Mouse (Mus musculus) midbrain, embryonic 12.5 days (tissue): Measurements from ENCODE around the gene Podxl2. TPM values are rescaled to one million over a fixed set of nuclear protein-coding genes. Genes with fewer than 3 reads are reported as not detected.

Experiments
- ATAC-seq: fragments of 200-750 bp; cut with Nextera tagmentation; 2 replicates; pipeline ENCODE4 v1.8.0; 2017; ENCODE audit warnings: low read depth, moderate TSS enrichment, moderate library complexity; ENCODE audit not compliant: low FRiP score
- H3K27ac ChIP-seq: fragments of 300-500 bp; sonication (generic); replicated peaks from 2 replicates; pipeline ENCODE4 v1.5.1; 2016; ENCODE audit warnings: mild to moderate bottlenecking
- H3K27me3 ChIP-seq: fragments of 300-500 bp; sonication (generic); 2 replicates; pipeline ENCODE4 v1.6.1; 2016; ENCODE audit warnings: mild to moderate bottlenecking
- H3K36me3 ChIP-seq: fragments of 300-500 bp; sonication (generic); 2 replicates; pipeline ENCODE4 v1.6.1; 2016
- H3K4me1 ChIP-seq: fragments of 300-500 bp; sonication (generic); 2 replicates; pipeline ENCODE4 v1.6.1; 2016
- H3K4me2 ChIP-seq: fragments of 300-500 bp; sonication (generic); replicated peaks from 2 replicates; pipeline ENCODE4 v1.6.1; 2016; ENCODE audit warnings: mild to moderate bottlenecking, moderate library complexity
- H3K4me3 ChIP-seq: fragments of 300-500 bp; sonication (generic); 2 replicates; pipeline ENCODE4 v1.5.1; 2016; ENCODE audit warnings: mild to moderate bottlenecking
- H3K9ac ChIP-seq: fragments of 300-500 bp; sonication (generic); replicated peaks from 2 replicates; pipeline ENCODE4 v1.6.1; 2016; ENCODE audit warnings: mild to moderate bottlenecking, moderate library complexity
- H3K9me3 ChIP-seq: fragments of 300-500 bp; sonication (generic); 2 replicates; pipeline ENCODE4 v1.6.1; 2016; ENCODE audit warnings: mild to moderate bottlenecking
- WGBS: fragments of 180-500 bp; shearing (Covaris S2); methylation state at CpG from one replicate; pipeline ENCODE4 v1.1.7; 2016; 5-methylcytosine and 5-hydroxymethylcytosine counted together
- polyA plus RNA-seq: library from polyadenylated mRNA; unstranded; fragments of >200 nt; fragmentation: Nextera tagmentation; extraction: Ambion mirVana; gene quantifications from 2 replicates; pipeline ENCODE4 v1.2.1, GENCODE M21; 2016

Podxl2 gene
- polyA plus RNA-seq, 1 experiment from 2014 or later: 305 TPM

GRCm38 (mm10) chr6:88865704-88866103 lies 9.1 kb downstream of the Podxl2 start:
- ATAC-seq: no peak
- H3K4me1 ChIP-seq: peaks cover 14% of the 10 kb centered on the region
- no peak overlapping the region for H3K27ac ChIP-seq
- WGBS: 86% methylated on average over 7 of the region's 7 CpGs
- peaks cover 42% of the 10 kb centered on the region for H3K36me3 ChIP-seq
- H3K4me3 ChIP-seq: no peak overlapping the region
- H3K9ac ChIP-seq: no peak overlapping the region
- peaks cover 4% of the 10 kb centered on the region; the same call in 1 of the 2 replicates for H3K9me3 ChIP-seq
- H3K27me3 ChIP-seq: no peaks in the 10 kb centered on the region
- no peak overlapping the region for H3K4me2 ChIP-seq

- peak; percentile 47; the same call in 1 of the 2 replicates for ATAC-seq
- Histone ChIP-seq H3K36me3 (peaks cover 70% of the 10 kb centered on the region), H3K27me3 (no peaks in the 10 kb centered on the region), H3K9me3 (peaks cover 4% of the 10 kb centered on the region; the same call in 1 of the 2 replicates), H3K9ac (no peak overlapping the region), H3K4me3 (no peak overlapping the region), H3K4me2 (no peak overlapping the region), H3K4me1 (no peaks in the 10 kb centered on the region), H3K27ac (no peak overlapping the region)
- WGBS: 22% methylated on average over 2 of the region's 2 CpGs
These were observed 13.9 kb downstream of the Podxl2 start for GRCm38 (mm10) chr6:88860914-88861313.

GRCm38 (mm10) chr6:88858341-88858740 lies 16.5 kb downstream of the Podxl2 start:
- peaks cover 68% of the 10 kb centered on the region for H3K36me3 ChIP-seq
- ATAC-seq: no peak
- H3K27ac ChIP-seq: no peak overlapping the region

GRCm38 (mm10) chr6:88857830-88858229 lies 17.0 kb downstream of the Podxl2 start:
- no peak for ATAC-seq

More at GRCm38 (mm10) chr6:88858341-88858740, 16.5 kb downstream of the Podxl2 start:
- WGBS: 82% methylated on average over 7 of the region's 7 CpGs
- Histone ChIP-seq H3K27me3 (no peaks in the 10 kb centered on the region), H3K4me3 (no peak overlapping the region), H3K4me1 (no peaks in the 10 kb centered on the region), H3K9ac (no peak overlapping the region), H3K4me2 (no peak overlapping the region), H3K9me3 (peaks cover 4% of the 10 kb centered on the region; the same call in 1 of the 2 replicates)

DNA sequence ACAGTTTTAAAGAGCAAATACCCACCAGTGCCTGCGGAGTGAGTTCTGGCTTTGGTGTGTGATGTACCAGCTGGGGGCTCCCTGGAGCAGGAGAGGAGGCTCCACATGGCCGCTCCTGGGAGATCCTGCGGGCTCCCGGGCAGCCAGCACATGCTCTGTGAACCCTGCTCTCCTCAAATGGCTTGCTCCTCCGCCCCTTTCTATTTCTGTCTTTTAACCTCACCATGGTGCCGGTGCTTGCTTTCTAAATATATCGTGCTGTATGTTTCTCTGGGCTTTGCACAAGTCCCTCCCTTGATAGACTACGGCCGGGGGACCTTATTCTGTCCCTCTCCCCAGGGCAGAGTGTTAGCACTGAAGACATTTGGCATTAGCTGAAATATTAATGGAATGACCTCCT lies 17.6 kb downstream of the Podxl2 start:
- no peak overlapping the region for H3K27ac ChIP-seq
- peaks cover 4% of the 10 kb centered on the region; the same call in 1 of the 2 replicates for H3K9me3 ChIP-seq
- no peak overlapping the region for H3K9ac ChIP-seq
- ATAC-seq: no peak
- no peak overlapping the region for H3K4me2 ChIP-seq
- 58% methylated on average over 9 of the region's 9 CpGs for WGBS
- H3K4me1 ChIP-seq: no peaks in the 10 kb centered on the region
- peaks cover 62% of the 10 kb centered on the region for H3K36me3 ChIP-seq
- H3K4me3 ChIP-seq: no peak overlapping the region
- no peaks in the 10 kb centered on the region for H3K27me3 ChIP-seq

More at GRCm38 (mm10) chr6:88857830-88858229, 17.0 kb downstream of the Podxl2 start:
- H3K4me3 ChIP-seq: no peak overlapping the region
- peaks cover 63% of the 10 kb centered on the region for H3K36me3 ChIP-seq
- no peak overlapping the region for H3K9ac ChIP-seq
- H3K27ac ChIP-seq: no peak overlapping the region
- H3K9me3 ChIP-seq: peaks cover 4% of the 10 kb centered on the region; the same call in 1 of the 2 replicates
- H3K27me3 ChIP-seq: no peaks in the 10 kb centered on the region
- H3K4me2 ChIP-seq: no peak overlapping the region
- no peaks in the 10 kb centered on the region for H3K4me1 ChIP-seq
- WGBS: 94% methylated on average over 6 of the region's 6 CpGs

- H3K4me1 ChIP-seq: no peaks in the 10 kb centered on the region
- WGBS: 22% methylated on average over 5 of the region's 5 CpGs
- no peaks in the 10 kb centered on the region for H3K27me3 ChIP-seq
- no peaks in the 10 kb centered on the region for H3K9me3 ChIP-seq
- H3K9ac ChIP-seq: no peak overlapping the region
- H3K4me2 ChIP-seq: no peak overlapping the region
- H3K36me3 ChIP-seq: peaks cover 51% of the 10 kb centered on the region
- ATAC-seq: peak; percentile 34; the same call in 1 of the 2 replicates
- H3K4me3 ChIP-seq: no peak overlapping the region
- no peak overlapping the region for H3K27ac ChIP-seq
These were observed 19.2 kb downstream of the Podxl2 start for GRCm38 (mm10) chr6:88855636-88856035.

DNA sequence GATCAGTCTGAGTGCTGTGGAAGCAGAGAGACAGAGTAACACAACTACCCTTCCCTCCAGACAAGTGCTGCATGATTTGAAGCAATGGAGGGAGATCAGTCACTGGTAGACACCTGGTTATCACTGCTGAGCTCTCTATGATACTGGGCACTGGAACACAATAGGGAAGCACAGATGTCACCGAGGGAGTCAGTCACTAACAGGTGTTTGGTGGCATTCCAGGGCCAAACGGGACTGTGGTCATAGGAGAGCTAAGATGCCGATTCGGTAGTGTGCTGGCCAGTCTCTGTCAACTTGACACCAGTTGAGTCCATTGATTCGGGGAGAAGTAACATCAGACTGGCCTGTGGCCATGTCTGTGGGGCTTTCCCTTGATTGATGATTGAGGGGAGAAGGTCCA lies 20.3 kb downstream of the Podxl2 start:
- Histone ChIP-seq H3K4me3 (no peak overlapping the region), H3K36me3 (peaks cover 49% of the 10 kb centered on the region), H3K9ac (no peak overlapping the region), H3K27ac (no peak overlapping the region), H3K9me3 (no peaks in the 10 kb centered on the region), H3K4me2 (no peak overlapping the region), H3K4me1 (no peaks in the 10 kb centered on the region), H3K27me3 (no peaks in the 10 kb centered on the region)
- 84% methylated on average over 5 of the region's 5 CpGs for WGBS
- no peak for ATAC-seq

DNA sequence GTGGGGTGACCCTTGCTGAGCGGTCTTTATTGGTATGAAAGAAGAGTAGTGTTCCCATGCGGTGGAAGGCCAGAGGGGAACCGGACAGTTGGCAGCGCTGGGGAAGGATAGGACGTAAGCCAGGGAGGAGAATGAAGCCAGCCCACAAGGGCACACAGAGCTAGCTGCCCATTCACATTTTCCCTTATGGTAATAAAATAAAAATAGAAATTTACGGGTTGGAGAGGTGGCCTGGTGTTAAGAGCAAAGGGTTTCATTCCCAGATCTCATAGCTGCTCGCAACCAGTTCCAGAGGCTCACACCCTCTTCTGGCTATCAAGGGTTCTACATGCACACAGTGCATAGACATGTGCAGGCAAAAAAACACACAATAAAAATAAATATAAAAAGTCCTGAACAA lies 24.8 kb downstream of the Podxl2 start:
- Histone ChIP-seq H3K4me2 (no peak overlapping the region), H3K9ac (no peak overlapping the region), H3K4me3 (no peak overlapping the region), H3K9me3 (no peaks in the 10 kb centered on the region), H3K27me3 (no peaks in the 10 kb centered on the region), H3K36me3 (peaks cover 63% of the 10 kb centered on the region), H3K4me1 (no peaks in the 10 kb centered on the region), H3K27ac (no peak overlapping the region)
- ATAC-seq: no peak
- WGBS: 88% methylated on average over 7 of the region's 7 CpGs

DNA sequence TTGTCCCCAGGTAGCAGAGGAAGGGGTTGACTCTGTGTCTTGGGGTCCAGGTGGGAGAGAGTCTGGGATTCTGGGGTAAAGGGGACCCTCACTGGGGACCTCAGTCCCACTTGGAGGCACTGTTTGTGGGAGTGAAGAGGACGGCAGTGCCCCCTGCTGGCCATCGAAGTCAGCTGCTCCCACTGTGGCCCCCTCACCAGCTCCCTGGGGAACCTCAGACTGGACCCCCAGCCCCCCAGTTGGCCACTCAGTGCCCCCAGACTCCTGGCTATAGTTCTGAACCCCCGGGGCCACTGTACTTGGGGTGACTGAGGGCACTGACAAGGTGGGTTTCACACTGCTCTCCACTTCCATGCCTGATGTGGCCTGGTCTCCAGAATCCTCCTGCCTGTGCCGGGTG lies 25.6 kb downstream of the Podxl2 start:
- no peak for ATAC-seq
- Histone ChIP-seq H3K4me1 (no peaks in the 10 kb centered on the region), H3K4me3 (no peak overlapping the region), H3K27me3 (no peaks in the 10 kb centered on the region), H3K9me3 (no peaks in the 10 kb centered on the region), H3K9ac (no peak overlapping the region), H3K36me3 (peaks cover 57% of the 10 kb centered on the region), H3K27ac (no peak overlapping the region), H3K4me2 (no peak overlapping the region)
- WGBS: 52% methylated on average over 4 of the region's 4 CpGs

GRCm38 (mm10) chr6:88847571-88847970 lies 27.3 kb downstream of the Podxl2 start:
- H3K27ac ChIP-seq: no peak overlapping the region
- 70% methylated on average over 2 of the region's 2 CpGs for WGBS
- 0 out of 2 replicates have a peak, but pooled peaks cover 6% of the 10 kb centered on the region for H3K27me3 ChIP-seq
- peaks cover 8% of the 10 kb centered on the region for H3K4me1 ChIP-seq
- H3K4me2 ChIP-seq: no peak overlapping the region
- H3K36me3 ChIP-seq: peaks cover 56% of the 10 kb centered on the region
- H3K4me3 ChIP-seq: no peak overlapping the region
- H3K9me3 ChIP-seq: no peaks in the 10 kb centered on the region
- ATAC-seq: no peak
- H3K9ac ChIP-seq: no peak overlapping the region

DNA sequence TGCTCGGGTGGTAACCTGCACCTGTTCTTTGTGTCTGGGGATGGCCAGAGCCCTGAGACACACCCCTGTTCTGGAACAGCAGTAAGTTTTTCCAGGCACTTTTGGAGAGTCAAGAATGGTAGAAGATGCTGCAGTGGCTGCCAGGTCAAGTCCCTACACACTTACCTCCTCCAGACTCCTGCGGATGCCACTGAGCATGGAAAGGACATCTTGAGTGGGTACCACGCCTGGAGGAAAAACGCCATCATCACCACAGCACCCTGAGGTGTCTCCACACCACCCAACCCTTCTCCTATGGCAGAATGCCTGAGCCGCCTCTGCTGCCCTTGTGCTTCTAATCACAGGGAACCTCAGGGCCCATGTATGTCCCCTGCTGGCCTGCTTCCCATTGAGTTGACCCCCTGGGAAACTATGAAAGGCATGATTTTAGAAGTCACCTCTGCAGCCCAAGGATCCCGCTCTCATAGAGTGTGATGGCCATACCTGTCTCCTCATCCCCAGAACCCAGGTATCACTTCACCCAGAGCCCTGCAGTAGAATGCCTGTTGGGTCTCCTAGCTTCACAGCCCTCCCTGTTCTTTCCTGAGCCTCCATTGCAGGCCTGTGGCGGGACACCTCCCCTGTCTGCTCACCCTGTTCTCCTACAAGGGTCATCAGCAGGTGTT lies 29.8 kb downstream of the Podxl2 start:
- H3K9ac ChIP-seq: no peak overlapping the region
- 79% methylated on average over 7 of the region's 7 CpGs for WGBS

DNA sequence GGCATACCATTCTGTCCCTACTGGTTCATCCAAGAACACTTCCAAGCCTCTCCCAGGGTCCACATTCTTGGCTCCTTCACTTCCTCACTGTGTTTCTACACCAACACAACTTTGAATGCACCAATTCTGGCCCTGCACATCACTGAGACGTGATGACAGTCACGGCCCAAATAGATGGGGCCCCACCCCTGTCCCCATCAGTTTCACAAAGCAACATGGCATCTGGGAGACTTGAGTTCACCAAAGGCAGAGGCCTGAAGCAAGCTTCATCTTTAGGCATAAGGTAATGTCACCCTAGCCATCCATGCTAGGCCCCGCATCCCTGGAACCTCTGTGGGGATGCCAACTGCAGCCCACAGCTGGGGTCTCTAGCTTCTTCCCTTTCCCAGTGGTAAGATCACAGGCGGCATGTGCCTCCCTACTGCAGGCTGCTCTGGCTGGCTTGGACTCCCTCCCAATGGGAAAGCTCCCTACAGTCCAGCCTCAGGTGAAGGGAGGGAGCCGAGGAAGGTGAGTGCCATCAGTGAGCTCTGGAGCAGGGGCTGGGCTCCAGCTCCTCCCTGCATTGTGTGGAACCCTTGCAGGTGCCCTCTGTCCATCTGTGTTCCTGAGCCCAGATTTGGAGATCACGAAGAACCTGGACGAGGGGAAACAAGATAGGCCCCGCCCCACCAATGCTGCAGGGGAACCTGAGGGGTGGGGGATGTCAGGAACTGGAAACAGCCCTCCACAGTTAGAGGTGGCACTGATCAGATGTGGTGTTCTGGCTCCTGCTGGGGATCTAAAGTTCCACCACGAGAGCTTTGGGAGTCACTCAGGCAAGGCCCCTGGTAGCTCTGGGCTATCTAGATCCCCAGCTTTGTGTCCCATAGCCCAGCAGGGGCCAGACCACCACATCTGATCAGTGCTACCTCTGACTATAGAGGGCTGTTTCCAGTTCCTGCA lies 30.8 kb downstream of the Podxl2 start:
- H3K27ac ChIP-seq: no peak overlapping the region

More for the DNA sequence above, 29.8 kb downstream of the Podxl2 start:
- Histone ChIP-seq H3K9me3 (no peaks in the 10 kb centered on the region), H3K4me3 (no peak overlapping the region), H3K4me2 (no peak overlapping the region), H3K27ac (no peak overlapping the region), H3K4me1 (peaks cover 19% of the 10 kb centered on the region), H3K36me3 (peaks cover 44% of the 10 kb centered on the region), H3K27me3 (0 out of 2 replicates have a peak, but pooled peaks cover 6% of the 10 kb centered on the region)
- no peak for ATAC-seq

More for the DNA sequence above, 30.8 kb downstream of the Podxl2 start:
- ATAC-seq: no peak
- H3K36me3 ChIP-seq: peaks cover 41% of the 10 kb centered on the region
- peaks cover 19% of the 10 kb centered on the region for H3K4me1 ChIP-seq
- H3K27me3 ChIP-seq: 0 out of 2 replicates have a peak, but pooled peaks cover 6% of the 10 kb centered on the region
- no peak overlapping the region for H3K4me2 ChIP-seq
- H3K4me3 ChIP-seq: no peak overlapping the region
- H3K9me3 ChIP-seq: no peaks in the 10 kb centered on the region
- 80% methylated on average over 9 of the region's 9 CpGs for WGBS
- no peak overlapping the region for H3K9ac ChIP-seq
